Mouse (Mus musculus) left cerebral cortex, adult 11 months (tissue): ENCODE data around the gene Tmem179.
A peak's percentile ranks its signal among the peaks of the same experiment; 100 is the strongest.

ENCODE experiments used
- DNase-seq: peaks from one replicate; pipeline ENCODE4 v3.0.0; 2022; ENCODE audit warnings: low spot score

The Tmem179 gene

DNA sequence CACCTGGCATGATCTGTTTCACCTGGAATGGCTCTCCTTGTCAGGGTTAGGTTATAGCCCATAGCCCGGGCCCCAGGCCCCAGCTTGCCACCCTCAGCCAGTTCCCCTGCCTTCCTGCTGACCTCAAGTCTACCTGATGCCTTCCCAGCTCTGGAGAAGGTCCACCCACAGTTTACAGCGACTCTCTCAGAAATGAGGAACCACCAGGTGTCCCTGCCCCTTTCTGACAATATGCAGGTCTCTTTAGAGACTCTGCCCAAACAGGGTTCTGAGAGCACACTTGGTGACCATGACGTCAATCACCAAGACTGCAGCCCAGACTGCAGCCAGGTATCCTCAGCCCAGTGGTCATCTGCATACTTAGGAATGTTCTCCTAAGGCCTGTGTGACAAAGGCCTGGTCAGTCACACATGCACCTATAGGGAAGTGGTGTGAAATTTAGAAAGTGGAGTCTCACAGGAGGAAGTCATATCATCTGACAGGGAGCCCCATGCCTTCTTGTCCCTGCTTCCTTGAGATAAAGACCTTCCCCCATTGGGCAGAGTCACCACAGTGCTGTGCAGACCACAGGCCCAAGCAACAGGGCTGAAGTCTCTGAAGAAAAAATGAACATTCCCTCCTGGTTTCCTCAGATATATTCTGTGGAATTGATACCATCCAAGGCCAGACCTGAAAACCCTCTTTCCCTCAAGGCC, 52.6 kb downstream of the Tmem179 start:
- DNase-seq, result no peak

DNA sequence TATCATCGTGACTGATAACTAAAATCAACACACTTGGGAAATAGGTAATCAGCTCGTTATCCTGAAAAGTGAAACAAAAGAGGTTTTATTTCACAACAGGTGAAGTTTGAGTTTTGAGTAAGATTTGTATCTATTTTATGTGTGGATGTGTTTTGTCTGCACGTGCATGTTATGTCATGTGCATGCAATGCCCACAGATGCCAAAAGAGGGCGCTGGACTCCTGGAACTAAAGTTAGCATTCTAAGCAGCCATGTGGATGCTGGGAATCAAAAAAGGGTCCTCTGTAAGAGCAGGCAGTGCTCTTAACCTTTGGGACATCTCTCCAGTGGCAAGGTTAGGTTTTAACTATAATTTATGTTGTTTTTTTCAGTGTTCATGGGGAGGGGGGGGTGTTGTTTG, 53.3 kb downstream of the Tmem179 start:
- no peak for DNase-seq

DNA sequence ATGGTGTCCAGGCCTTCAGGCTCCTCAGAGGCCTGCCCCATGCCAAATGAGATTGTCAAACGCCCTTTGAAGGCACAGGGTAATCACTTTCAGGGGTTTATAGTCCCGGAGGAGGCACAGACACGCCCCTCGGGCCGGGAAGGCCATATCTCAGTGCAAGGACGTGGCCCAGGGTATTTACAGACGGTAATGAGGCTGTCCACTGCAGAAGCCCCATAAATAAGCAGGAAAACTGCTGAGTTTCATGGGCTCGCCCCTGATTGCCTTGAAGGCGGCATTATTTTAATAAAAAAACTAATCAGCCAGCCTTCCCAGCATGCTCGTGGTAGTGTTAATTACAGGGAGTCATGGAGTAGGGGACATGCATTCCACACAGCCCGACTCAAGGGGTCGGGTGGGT, 54.1 kb downstream of the Tmem179 start:
- DNase-seq, result no peak

DNA sequence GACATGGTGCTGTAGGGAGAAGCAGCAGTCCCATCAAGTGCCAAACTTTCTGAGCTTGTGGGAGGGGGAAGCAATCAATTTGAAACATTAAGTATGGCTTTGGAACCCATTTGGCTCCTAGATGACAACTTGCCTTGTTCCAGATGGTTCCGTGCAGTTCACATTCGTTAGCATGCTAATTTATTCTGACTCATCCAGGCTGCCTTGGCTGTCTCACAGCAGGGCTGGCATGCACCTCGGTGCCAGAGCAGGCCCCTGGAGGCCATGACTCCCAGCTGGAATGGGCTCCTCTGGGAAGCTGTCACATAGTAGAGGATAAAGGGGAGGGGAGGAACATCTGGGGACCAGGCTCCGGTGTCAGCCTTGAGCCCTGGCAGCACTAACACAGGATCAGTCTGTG, 58.7 kb downstream of the Tmem179 start:
- peak; percentile 81 for DNase-seq

DNA sequence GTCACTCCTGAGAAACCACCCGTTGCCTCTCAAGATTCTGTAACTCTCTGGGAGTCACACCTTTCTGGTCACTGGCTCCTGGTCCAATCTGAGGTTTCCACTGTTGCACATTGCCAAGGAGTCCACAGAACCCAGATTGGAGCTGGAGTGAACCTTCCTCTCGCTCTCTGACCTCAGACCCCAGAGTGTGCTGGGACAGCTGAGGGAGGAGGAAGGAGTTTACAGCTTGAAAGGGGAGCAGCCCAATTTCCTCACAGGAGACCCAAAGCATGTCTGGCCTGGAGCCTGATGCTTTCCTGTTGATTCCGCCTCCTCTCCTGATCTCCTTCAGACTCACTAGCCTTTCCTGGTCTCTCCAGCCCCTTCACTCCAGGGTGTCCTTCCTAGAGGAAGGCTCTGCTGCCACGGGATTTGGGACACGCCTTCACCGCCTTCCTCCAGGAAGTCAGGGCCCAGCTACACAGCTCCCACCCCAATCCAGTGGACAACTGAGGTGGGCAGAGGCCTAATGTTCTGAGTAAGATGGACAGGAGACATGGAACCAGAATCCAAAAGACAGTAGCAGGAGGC, 60.3 kb downstream of the Tmem179 start:
- DNase-seq, result no peak

DNA sequence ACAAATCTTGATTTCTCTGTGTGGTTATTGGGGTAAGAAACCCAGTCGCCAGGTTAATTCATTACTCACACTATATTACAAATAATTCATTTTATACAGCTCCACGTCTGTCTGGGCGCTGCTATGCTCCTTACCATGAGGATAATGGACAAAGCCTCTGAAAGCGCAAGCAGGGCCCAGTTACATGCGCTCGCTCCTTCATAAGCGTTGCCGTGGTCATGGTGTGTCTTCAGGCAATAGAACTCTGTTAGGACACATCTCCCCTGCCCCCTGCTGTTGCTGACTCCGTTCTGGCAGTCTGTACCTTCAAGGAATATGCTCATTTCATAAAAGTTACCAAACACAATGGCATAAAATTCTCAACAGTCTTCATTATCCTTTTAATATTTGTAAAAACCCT, 64.7 kb downstream of the Tmem179 start:
- DNase-seq, result no peak

DNA sequence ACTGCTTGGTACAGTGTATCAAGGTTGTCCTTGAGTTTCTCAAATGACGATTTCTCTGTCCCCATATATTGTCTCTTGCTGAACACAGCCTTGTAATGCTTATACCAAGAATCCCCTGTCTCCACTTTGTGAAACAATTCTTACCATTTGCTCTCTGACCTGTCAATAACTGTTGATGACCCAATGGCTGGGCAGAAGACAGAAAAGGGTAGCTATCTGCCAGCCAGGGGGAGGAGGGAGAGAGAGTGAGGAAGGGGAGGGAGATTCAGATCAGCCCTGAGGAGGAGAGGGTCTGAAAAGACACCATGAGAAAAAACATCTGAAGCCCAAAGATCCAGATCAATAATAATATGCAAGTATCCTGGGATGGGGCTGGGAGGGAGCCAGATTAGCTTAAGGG, 65.2 kb downstream of the Tmem179 start:
- DNase-seq, result no peak

DNA sequence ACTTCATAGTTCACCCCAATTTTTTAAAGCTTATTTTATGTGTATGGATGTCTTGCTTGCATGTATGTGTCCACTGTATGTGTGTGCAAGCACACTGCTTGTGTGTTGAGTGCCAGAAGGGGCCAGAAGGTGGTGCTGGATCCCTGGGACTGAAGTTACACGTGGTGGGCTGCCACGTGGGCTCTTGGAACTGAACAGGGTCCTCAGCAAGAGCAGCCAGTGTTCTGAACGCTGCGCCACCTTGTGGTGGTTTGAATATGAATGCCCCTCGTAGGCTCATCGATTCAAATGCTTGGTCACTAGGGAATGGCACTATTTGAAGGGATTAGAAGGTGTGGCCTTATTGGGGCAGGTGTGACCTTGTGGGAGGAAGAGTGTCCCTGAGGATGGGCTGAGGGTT, 65.7 kb downstream of the Tmem179 start:
- DNase-seq, result no peak
